Mouse (Mus musculus): Measurements from ENCODE around the gene Cox4i1.

Gene Cox4i1

GRCm38 (mm10) chr8:120697154-120697978, 29.3 kb downstream of the Cox4i1 start:
- DNase-seq, result peak; percentile 83

GRCm38 (mm10) chr8:120697979-120698272, 29.9 kb downstream of the Cox4i1 start:
- no peak for DNase-seq

- DNase-seq, result peak; percentile 48
These were observed 30.4 kb downstream of the Cox4i1 start for GRCm38 (mm10) chr8:120698426-120698825.

- DNase-seq, result no peak
These were observed 31.1 kb downstream of the Cox4i1 start for GRCm38 (mm10) chr8:120699079-120699478.

GRCm38 (mm10) chr8:120699565-120699964, 31.5 kb downstream of the Cox4i1 start:
- DNase-seq, result no peak

- no peak for DNase-seq
These were observed 32.0 kb downstream of the Cox4i1 start for GRCm38 (mm10) chr8:120700053-120700452.

- DNase-seq, result no peak
These were observed 33.9 kb downstream of the Cox4i1 start for GRCm38 (mm10) chr8:120701758-120702465.

- peak; percentile 71 for DNase-seq
These were observed 36.2 kb downstream of the Cox4i1 start for GRCm38 (mm10) chr8:120704203-120704602.

- DNase-seq, result no peak
These were observed 37.1 kb downstream of the Cox4i1 start for GRCm38 (mm10) chr8:120705163-120705562.

GRCm38 (mm10) chr8:120706193-120706592, 38.2 kb downstream of the Cox4i1 start:
- no peak for DNase-seq

GRCm38 (mm10) chr8:120709176-120709575, 41.2 kb downstream of the Cox4i1 start:
- no peak for DNase-seq

GRCm38 (mm10) chr8:120715200-120715599, 47.2 kb downstream of the Cox4i1 start:
- no peak for DNase-seq

GRCm38 (mm10) chr8:120715996-120716680, 48.1 kb downstream of the Cox4i1 start:
- DNase-seq, result no peak

GRCm38 (mm10) chr8:120719586-120720236, 51.7 kb downstream of the Cox4i1 start:
- no peak for DNase-seq

- DNase-seq, result no peak
These were observed 55.0 kb downstream of the Cox4i1 start for GRCm38 (mm10) chr8:120723025-120723424.
